Mouse (Mus musculus): ENCODE measurements at regions not wholly inside any gene's neighbourhood (a gene's known extent, or its start where the extent isn't known, plus 50 kb on each side); places are given as distances from the start of the nearest gene placed in this dataset.

- Histone ChIP-seq H3K4me3 (ENCODE audit: insufficient read depth, low read length) (no peak overlapping the region), H3K27ac (ENCODE audit: insufficient read depth, low read length) (no peak overlapping the region), H3K4me1 (ENCODE audit: control insufficient read depth, insufficient read depth, low read length) (no peaks in the 10 kb centered on the region)
- TF ChIP-seq CTCF (IDR thresholded peaks at IDR 0.05; ENCODE audit: extremely low read depth, insufficient read depth, low read length), result no peak
- no peak for TF ChIP-seq POLR2A (IDR thresholded peaks at IDR 0.05; ENCODE audit: extremely low read depth, insufficient read depth, low read length)
Observed at GRCm38 (mm10) chr3:102386091-102386490, 83.6 kb upstream of the Ngf start.

- Histone ChIP-seq H3K27ac (ENCODE audit: insufficient read depth, low read length) (no peak overlapping the region), H3K4me1 (ENCODE audit: control insufficient read depth, insufficient read depth, low read length) (no peaks in the 10 kb centered on the region), H3K4me3 (ENCODE audit: insufficient read depth, low read length) (no peak overlapping the region)
- TF ChIP-seq POLR2A (IDR thresholded peaks at IDR 0.05; ENCODE audit: extremely low read depth, insufficient read depth, low read length) (no peak), CTCF (IDR thresholded peaks at IDR 0.05; ENCODE audit: extremely low read depth, insufficient read depth, low read length) (no peak)
Observed at GRCm38 (mm10) chr3:102384596-102384995, 85.1 kb upstream of the Ngf start.

GRCm38 (mm10) chr3:102383671-102384070 is 86.0 kb upstream of the Ngf start:
- TF ChIP-seq CTCF (IDR thresholded peaks at IDR 0.05; ENCODE audit: extremely low read depth, insufficient read depth, low read length) (no peak), POLR2A (IDR thresholded peaks at IDR 0.05; ENCODE audit: extremely low read depth, insufficient read depth, low read length) (no peak)
- Histone ChIP-seq H3K4me1 (ENCODE audit: control insufficient read depth, insufficient read depth, low read length) (no peaks in the 10 kb centered on the region), H3K4me3 (ENCODE audit: insufficient read depth, low read length) (no peak overlapping the region), H3K27ac (ENCODE audit: insufficient read depth, low read length) (no peak overlapping the region)

GRCm38 (mm10) chr3:102381683-102382082 is 88.0 kb upstream of the Ngf start:
- TF ChIP-seq CTCF (IDR thresholded peaks at IDR 0.05; ENCODE audit: extremely low read depth, insufficient read depth, low read length) (no peak), POLR2A (IDR thresholded peaks at IDR 0.05; ENCODE audit: extremely low read depth, insufficient read depth, low read length) (no peak)
- no peaks in the 10 kb centered on the region for H3K4me1 ChIP-seq (ENCODE audit: control insufficient read depth, insufficient read depth, low read length)
- no peak overlapping the region for H3K27ac ChIP-seq (ENCODE audit: insufficient read depth, low read length)
- H3K4me3 ChIP-seq (ENCODE audit: insufficient read depth, low read length), result no peak overlapping the region

- H3K27ac ChIP-seq (ENCODE audit: insufficient read depth, low read length), result no peak overlapping the region
- H3K4me1 ChIP-seq (ENCODE audit: control insufficient read depth, insufficient read depth, low read length), result no peaks in the 10 kb centered on the region
- TF ChIP-seq POLR2A (IDR thresholded peaks at IDR 0.05; ENCODE audit: extremely low read depth, insufficient read depth, low read length) (no peak), CTCF (IDR thresholded peaks at IDR 0.05; ENCODE audit: extremely low read depth, insufficient read depth, low read length) (no peak)
- no peak overlapping the region for H3K4me3 ChIP-seq (ENCODE audit: insufficient read depth, low read length)
Observed at GRCm38 (mm10) chr3:102374381-102375060, 95.2 kb upstream of the Ngf start.

GRCm38 (mm10) chr3:102372205-102372899 is 97.4 kb upstream of the Ngf start:
- Histone ChIP-seq H3K4me1 (ENCODE audit: control insufficient read depth, insufficient read depth, low read length) (no peaks in the 10 kb centered on the region), H3K4me3 (ENCODE audit: insufficient read depth, low read length) (no peak overlapping the region), H3K27ac (ENCODE audit: insufficient read depth, low read length) (no peak overlapping the region)
- TF ChIP-seq POLR2A (IDR thresholded peaks at IDR 0.05; ENCODE audit: extremely low read depth, insufficient read depth, low read length), result no peak
- TF ChIP-seq CTCF (IDR thresholded peaks at IDR 0.05; ENCODE audit: extremely low read depth, insufficient read depth, low read length), result no peak

GRCm38 (mm10) chr3:102366188-102366587 is 103.5 kb upstream of the Ngf start:
- Histone ChIP-seq H3K4me3 (ENCODE audit: insufficient read depth, low read length) (no peak overlapping the region), H3K27ac (ENCODE audit: insufficient read depth, low read length) (no peak overlapping the region), H3K4me1 (ENCODE audit: control insufficient read depth, insufficient read depth, low read length) (peaks cover 4% of the 10 kb centered on the region; the same call in 1 of the 2 replicates)
- TF ChIP-seq POLR2A (IDR thresholded peaks at IDR 0.05; ENCODE audit: extremely low read depth, insufficient read depth, low read length) (no peak), CTCF (IDR thresholded peaks at IDR 0.05; ENCODE audit: extremely low read depth, insufficient read depth, low read length) (no peak)

- no peak overlapping the region for H3K27ac ChIP-seq (ENCODE audit: insufficient read depth, low read length)
- TF ChIP-seq CTCF (IDR thresholded peaks at IDR 0.05; ENCODE audit: extremely low read depth, insufficient read depth, low read length) (no peak), POLR2A (IDR thresholded peaks at IDR 0.05; ENCODE audit: extremely low read depth, insufficient read depth, low read length) (no peak)
- H3K4me3 ChIP-seq (ENCODE audit: insufficient read depth, low read length), result no peak overlapping the region
- H3K4me1 ChIP-seq (ENCODE audit: control insufficient read depth, insufficient read depth, low read length), result peaks cover 6% of the 10 kb centered on the region; the same call in 1 of the 2 replicates
Observed at GRCm38 (mm10) chr3:102364326-102364935, 105.3 kb upstream of the Ngf start.

- H3K4me3 ChIP-seq (ENCODE audit: insufficient read depth, low read length), result no peak overlapping the region
- TF ChIP-seq POLR2A (IDR thresholded peaks at IDR 0.05; ENCODE audit: extremely low read depth, insufficient read depth, low read length) (no peak), CTCF (IDR thresholded peaks at IDR 0.05; ENCODE audit: extremely low read depth, insufficient read depth, low read length) (no peak)
- peaks cover 6% of the 10 kb centered on the region; the same call in 1 of the 2 replicates for H3K4me1 ChIP-seq (ENCODE audit: control insufficient read depth, insufficient read depth, low read length)
- H3K27ac ChIP-seq (ENCODE audit: insufficient read depth, low read length), result no peak overlapping the region
Observed at GRCm38 (mm10) chr3:102360732-102361280, 108.9 kb upstream of the Ngf start.
